Mouse (Mus musculus) midbrain, embryonic 14.5 days (tissue): Measurements from ENCODE around the gene Ylpm1. TPM values are rescaled to one million over a fixed set of nuclear protein-coding genes. Genes with fewer than 3 reads are reported as not detected.
A peak's percentile ranks its signal among the peaks of the same experiment; 100 is the strongest.

Source experiments
- ATAC-seq: fragments of 200-750 bp; cut with Nextera tagmentation; 2 replicates; pipeline ENCODE4 v1.8.0; 2017; ENCODE audit warnings: moderate number of reproducible peaks, moderate library complexity; ENCODE audit not compliant: low FRiP score, low TSS enrichment
- DNase-seq: peaks from one replicate; pipeline ENCODE4 v3.0.0-alpha.2; 2015
- H3K27ac ChIP-seq: fragments of 300-500 bp; sonication (generic); replicated peaks from 2 replicates; pipeline ENCODE4 v1.5.1; 2014; ENCODE audit warnings: mild to moderate bottlenecking, low read depth, low read length, moderate library complexity
- H3K27me3 ChIP-seq: fragments of 300-500 bp; sonication (generic); 2 replicates; pipeline ENCODE4 v1.6.1; 2014; ENCODE audit warnings: low read length, control low read depth, mixed read lengths; ENCODE audit not compliant: control insufficient read depth, insufficient read depth
- H3K36me3 ChIP-seq: fragments of 300-500 bp; sonication (generic); 2 replicates; pipeline ENCODE4 v1.6.1; 2014; ENCODE audit warnings: low read length, control low read depth; ENCODE audit not compliant: control insufficient read depth, insufficient read depth
- H3K4me1 ChIP-seq: fragments of 300-500 bp; sonication (generic); 2 replicates; pipeline ENCODE4 v1.6.1; 2014; ENCODE audit warnings: mild to moderate bottlenecking, antibody characterized with exemption, low read length, control low read depth; ENCODE audit not compliant: control insufficient read depth, insufficient read depth
- H3K4me2 ChIP-seq: fragments of 300-500 bp; sonication (generic); 2 replicates; pipeline ENCODE4 v1.6.1; 2014; ENCODE audit warnings: mild to moderate bottlenecking, low read length, moderate library complexity
- H3K4me3 ChIP-seq: fragments of 300-500 bp; sonication (generic); replicated peaks from 2 replicates; pipeline ENCODE4 v1.5.1; 2014; ENCODE audit warnings: low read depth, low read length
- H3K9ac ChIP-seq: fragments of 300-500 bp; sonication (generic); replicated peaks from 2 replicates; pipeline ENCODE4 v1.6.1; 2014; ENCODE audit warnings: mild to moderate bottlenecking, low read length, moderate library complexity
- H3K9me3 ChIP-seq: fragments of 300-500 bp; sonication (generic); 2 replicates; pipeline ENCODE4 v1.6.1; 2016; ENCODE audit warnings: low read length, control low read depth, mixed read lengths; ENCODE audit not compliant: control insufficient read depth
- WGBS: fragments of 180-500 bp; shearing (Covaris S2); extraction: QIAGEN DNeasy Blood & Tissue Kit; methylation state at CpG from one replicate; pipeline ENCODE4 v1.1.7; 2014; 5-methylcytosine and 5-hydroxymethylcytosine counted together
- polyA plus RNA-seq: library from polyadenylated mRNA; unstranded; fragments of >200 nt; fragmentation: Nextera tagmentation; extraction: Ambion mirVana; gene quantifications from 2 replicates; pipeline ENCODE4 v1.2.1, GENCODE M21; 2014

Ylpm1 gene
- polyA plus RNA-seq, 1 experiment from 2014 or later, result 50.2 TPM

DNA sequence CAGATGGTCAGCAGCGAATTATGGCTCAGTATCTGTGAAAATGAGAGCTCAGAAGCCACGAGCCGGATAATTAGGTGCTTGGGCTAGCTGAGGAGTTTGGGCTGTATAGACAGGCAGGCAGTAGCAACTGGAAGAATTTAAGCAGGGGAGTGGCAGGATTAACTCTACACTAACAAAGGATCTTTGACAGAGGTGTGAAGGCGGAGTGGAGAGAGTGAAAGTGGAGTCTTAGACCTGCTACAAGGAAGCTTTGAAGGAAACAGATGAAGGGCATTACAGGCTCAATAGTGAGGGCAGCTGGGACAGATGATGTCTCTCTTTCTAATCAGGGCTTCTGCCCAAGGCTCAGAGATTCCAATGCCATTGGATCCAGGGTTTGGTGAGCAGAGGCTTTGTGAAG, 113.3 kb downstream of the Ylpm1 start:
- Histone ChIP-seq H3K4me2 (peak overlapping the region; percentile 90), H3K9ac (no peak overlapping the region), H3K4me1 (peaks cover 22% of the 10 kb centered on the region), H3K4me3 (no peak overlapping the region), H3K27me3 (no peaks in the 10 kb centered on the region), H3K9me3 (no peaks in the 10 kb centered on the region), H3K27ac (no peak overlapping the region), H3K36me3 (no peaks in the 10 kb centered on the region)
- 27% methylated on average over 4 of the region's 4 CpGs for WGBS
- DNase-seq (no peak), ATAC-seq (no peak)

DNA sequence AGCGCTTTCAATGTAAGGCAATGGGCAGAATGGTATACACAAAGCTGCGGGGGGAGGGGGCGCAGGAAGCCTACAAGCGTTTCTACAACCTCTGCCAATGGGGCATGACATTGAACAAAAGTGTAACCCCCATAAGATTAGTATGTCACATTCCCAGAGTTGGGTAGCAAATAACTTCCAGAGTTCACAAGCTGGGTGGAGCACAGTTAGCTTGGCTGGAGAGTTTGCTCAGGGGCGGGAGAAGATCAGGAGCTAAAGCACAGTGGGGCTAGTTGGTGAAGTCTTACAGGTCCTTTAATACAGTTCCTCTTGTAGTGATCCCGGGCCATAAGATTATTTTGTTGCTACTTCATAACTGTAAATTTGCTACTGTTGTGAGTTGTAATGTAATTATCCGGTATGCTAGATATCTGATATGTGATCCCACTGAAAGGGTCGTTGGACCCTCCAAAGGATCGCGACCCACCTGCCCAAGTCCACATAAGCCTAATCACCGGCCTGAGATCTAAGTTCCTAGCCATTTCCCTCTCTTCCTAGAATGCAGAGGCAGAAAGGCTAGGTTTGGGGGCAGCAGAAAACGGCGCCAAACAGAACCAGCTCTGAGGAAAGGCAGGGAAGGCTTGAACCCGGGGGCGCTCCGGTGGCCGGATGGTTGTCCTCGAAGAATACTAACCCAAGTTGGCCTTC, 114.0 kb downstream of the Ylpm1 start:
- 14% methylated on average over 18 of the region's 18 CpGs for WGBS
- peak overlapping the region; percentile 82 for H3K27ac ChIP-seq
- H3K4me2 ChIP-seq, result peak overlapping the region; percentile 90
- peak; percentile 49; the same call in 1 of the 2 replicates for ATAC-seq
- H3K4me3 ChIP-seq, result peak overlapping the region; percentile 100
- no peaks in the 10 kb centered on the region for H3K36me3 ChIP-seq
- H3K9me3 ChIP-seq, result no peaks in the 10 kb centered on the region
- H3K4me1 ChIP-seq, result peaks cover 22% of the 10 kb centered on the region
- no peak for DNase-seq
- H3K27me3 ChIP-seq, result no peaks in the 10 kb centered on the region
- peak overlapping the region; percentile 92 for H3K9ac ChIP-seq

DNA sequence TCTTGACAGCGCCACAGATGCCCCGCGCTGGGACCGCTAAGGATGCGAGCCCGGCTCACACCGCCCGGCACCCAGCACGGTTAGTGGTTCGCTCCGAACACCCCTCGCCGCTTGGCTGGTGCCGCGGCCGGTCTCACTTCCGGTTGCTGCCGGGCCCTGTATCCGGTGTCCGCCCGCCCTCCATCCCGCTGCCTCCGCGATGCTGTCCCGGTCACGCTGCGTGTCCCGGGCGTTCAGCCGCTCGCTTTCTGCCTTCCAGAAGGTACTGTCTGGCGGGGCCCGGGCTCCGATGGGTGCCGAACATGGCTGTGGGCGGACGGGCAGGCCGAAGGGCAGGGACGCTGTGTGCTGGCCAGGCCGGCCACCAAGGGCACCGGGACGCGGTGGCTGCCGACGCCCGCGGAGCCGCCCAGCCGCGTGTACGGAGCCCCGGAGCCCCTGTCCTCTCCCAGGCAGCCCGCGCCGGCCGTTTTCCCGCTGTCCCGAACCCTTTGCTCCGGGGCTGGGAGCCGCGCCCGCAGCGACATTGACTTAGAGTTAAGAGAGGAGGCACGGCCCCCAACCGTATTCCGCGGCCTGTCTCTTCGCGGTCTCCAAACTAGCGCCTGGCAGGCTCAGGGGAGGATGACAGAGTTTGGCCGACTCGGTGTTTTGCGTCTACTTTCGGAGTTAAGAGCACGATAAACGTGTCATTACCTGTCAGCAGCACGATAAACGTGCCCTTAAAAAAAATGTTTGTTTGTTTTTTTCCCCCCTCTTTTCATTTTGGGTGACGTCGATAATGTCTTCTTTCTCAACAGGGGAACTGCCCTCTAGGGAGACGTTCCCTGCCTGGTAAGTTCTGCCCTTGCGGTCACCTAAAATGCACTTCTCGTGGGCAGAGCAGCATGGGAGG, 114.8 kb downstream of the Ylpm1 start, which contains the start of the genes Prox2 and Dlst:
Gene Prox2, minus strand, starts transcription at position 62 of the 895 bp plus-strand sequence.
Gene Dlst, plus strand, starts transcription at position 136 of the 895 bp plus-strand sequence.
- peak; percentile 93 for ATAC-seq
- peak within 1 kb of the TSS; percentile 92 for H3K9ac ChIP-seq
- no peaks in the 10 kb centered on the region; the same call in 1 of the 2 replicates for H3K36me3 ChIP-seq
- peak within 1 kb of the TSS; percentile 90 for H3K4me2 ChIP-seq
- peaks cover 22% of the 10 kb centered on the region for H3K4me1 ChIP-seq
- under 1% methylated on average over 83 of the region's 83 CpGs for WGBS
- H3K27me3 ChIP-seq, result no peaks in the 10 kb centered on the region
- DNase-seq, result peak; percentile 94
- H3K9me3 ChIP-seq, result no peaks in the 10 kb centered on the region
- peak within 1 kb of the TSS; percentile 100 for H3K4me3 ChIP-seq
- peak within 1 kb of the TSS; percentile 82 for H3K27ac ChIP-seq

DNA sequence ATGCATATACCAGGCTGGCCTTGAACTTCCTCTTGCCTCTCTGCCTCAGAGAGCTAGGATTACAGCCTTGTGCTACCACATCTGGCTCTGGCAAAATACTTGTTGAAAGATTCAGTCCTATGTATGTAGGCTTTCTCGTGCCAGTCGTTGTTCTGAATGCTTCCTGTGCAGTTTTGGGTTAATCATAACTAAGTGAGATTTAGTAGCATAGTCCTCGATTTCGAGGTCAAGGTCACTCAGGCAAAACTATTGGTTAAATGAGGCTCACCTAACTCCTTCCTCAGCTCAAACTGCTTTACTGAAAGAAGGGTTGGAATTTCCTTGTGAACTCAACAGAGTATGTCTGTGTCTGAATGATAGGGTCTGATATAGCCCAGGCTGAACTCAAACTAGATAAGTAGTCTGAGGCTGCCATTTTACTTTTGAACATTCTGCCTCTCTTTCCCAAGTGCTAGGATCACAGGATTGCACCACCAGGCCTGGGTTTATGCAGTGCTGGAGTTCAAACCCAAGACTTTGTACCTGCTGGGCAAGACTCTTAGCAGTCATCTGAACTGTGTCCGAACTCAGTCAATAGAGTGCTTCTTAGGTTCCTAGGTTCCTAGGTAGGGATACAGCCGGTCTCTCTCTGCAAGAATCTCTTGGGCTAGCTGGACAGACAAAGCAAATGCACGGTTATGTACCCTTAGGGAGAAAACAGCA, 116.6 kb downstream of the Ylpm1 start:
- ATAC-seq, result no peak
- peak overlapping the region; percentile 90; the same call in 1 of the 2 replicates for H3K4me2 ChIP-seq
- no peak for DNase-seq

DNA sequence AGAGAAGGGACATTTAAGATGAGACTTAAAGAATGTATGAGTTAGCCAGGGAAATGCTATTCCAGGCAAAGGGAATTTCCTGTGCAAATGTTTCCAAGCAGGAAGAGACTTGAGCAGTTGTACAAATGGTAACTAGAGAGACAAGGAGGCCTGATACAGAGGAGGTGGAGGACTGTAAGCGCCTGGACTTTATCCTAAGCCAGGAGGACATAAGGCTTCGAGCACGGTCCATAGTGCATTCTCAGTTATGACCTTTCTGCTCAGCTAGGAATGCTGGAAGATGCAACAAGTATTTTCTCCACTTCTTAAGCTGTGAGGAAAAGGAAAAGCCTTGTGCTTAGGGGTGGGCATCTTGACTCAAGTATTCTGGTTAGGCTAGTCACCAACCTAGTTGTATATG, 117.2 kb downstream of the Ylpm1 start:
- no peak overlapping the region for H3K9ac ChIP-seq
- H3K4me1 ChIP-seq, result peaks cover 22% of the 10 kb centered on the region
- no peaks in the 10 kb centered on the region for H3K9me3 ChIP-seq
- no peak for DNase-seq
- no peaks in the 10 kb centered on the region for H3K27me3 ChIP-seq
- H3K27ac ChIP-seq, result no peak overlapping the region
- H3K4me2 ChIP-seq, result no peak overlapping the region
- H3K36me3 ChIP-seq, result peaks cover 6% of the 10 kb centered on the region
- no peak overlapping the region for H3K4me3 ChIP-seq
- 95% methylated on average over 3 of the region's 3 CpGs for WGBS
- no peak for ATAC-seq

More for the DNA sequence above, 116.6 kb downstream of the Ylpm1 start:
- Histone ChIP-seq H3K27me3 (no peaks in the 10 kb centered on the region), H3K36me3 (no peaks in the 10 kb centered on the region; the same call in 1 of the 2 replicates), H3K9ac (no peak overlapping the region), H3K9me3 (no peaks in the 10 kb centered on the region), H3K27ac (no peak overlapping the region), H3K4me3 (no peak overlapping the region), H3K4me1 (peaks cover 22% of the 10 kb centered on the region)
- 97% methylated on average over 7 of the region's 7 CpGs for WGBS

DNA sequence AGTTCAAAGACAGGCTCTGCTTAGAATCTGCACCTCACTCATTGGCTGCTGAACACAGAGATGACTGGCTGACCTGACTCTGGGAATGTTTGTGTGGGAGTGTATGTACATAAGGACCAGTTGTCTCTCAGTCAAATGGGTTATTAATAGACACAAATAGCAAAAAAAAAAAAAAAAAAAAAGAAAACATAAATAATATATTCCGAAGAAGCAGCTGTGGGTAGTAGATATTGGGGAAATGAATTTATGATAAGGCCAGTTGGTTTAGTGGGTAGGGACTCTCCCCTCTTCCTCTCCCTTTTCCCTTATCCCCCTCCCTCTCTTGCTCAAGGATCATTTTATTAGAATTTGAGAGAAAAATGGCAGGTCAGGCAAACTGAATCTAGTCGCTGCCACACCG, 117.8 kb downstream of the Ylpm1 start:
- no peak overlapping the region for H3K9ac ChIP-seq
- no peak overlapping the region for H3K4me3 ChIP-seq
- H3K27me3 ChIP-seq, result no peaks in the 10 kb centered on the region
- peaks cover 12% of the 10 kb centered on the region for H3K36me3 ChIP-seq
- WGBS, result 96% methylated on average over 3 of the region's 3 CpGs
- DNase-seq, result no peak
- ATAC-seq, result no peak
- no peaks in the 10 kb centered on the region for H3K9me3 ChIP-seq
- no peak overlapping the region for H3K27ac ChIP-seq
- H3K4me2 ChIP-seq, result no peak overlapping the region
- peaks cover 22% of the 10 kb centered on the region for H3K4me1 ChIP-seq

DNA sequence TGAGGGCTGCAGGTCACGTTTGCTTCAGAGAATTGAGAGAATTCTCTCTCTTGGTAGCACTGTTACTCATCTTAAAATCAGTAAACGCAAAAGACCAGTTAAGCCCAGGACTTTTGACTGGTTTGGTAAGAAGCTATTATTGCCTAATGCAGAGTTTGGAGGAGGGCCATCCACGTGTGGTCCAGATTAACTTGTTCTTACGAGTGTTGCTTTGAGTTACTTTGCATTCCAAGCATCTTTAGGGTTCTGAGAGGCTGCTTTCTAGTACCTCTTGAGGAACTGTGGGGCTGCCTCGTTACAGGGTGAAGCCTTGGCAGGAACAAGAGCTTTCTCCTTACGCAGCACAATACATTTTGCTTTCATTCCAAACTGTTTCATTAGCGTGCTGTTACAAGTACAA, 119.6 kb downstream of the Ylpm1 start:
- no peaks in the 10 kb centered on the region for H3K27me3 ChIP-seq
- no peak overlapping the region for H3K9ac ChIP-seq
- no peak for DNase-seq

More for the DNA sequence above, 119.6 kb downstream of the Ylpm1 start:
- 82% methylated on average over 7 of the region's 7 CpGs for WGBS
- peaks cover 13% of the 10 kb centered on the region for H3K4me1 ChIP-seq
- H3K36me3 ChIP-seq, result peaks cover 29% of the 10 kb centered on the region
- no peak overlapping the region for H3K4me2 ChIP-seq
- H3K4me3 ChIP-seq, result no peak overlapping the region
- no peak for ATAC-seq
- no peak overlapping the region for H3K27ac ChIP-seq
- no peaks in the 10 kb centered on the region for H3K9me3 ChIP-seq
